Mouse (Mus musculus) NIH3T3 (cell line): ENCODE results near the gene Sav1.

Source experiments
- DNase-seq: peaks from one replicate; pipeline ENCODE4 v3.0.0-alpha.2; 2012; ENCODE audit warnings: low read depth

Gene Sav1

GRCm38 (mm10) chr12:69957378-69957777 lies 29.4 kb downstream of the Sav1 start:
- no peak for DNase-seq

GRCm38 (mm10) chr12:69947502-69947901 lies 39.3 kb downstream of the Sav1 start:
- DNase-seq = no peak

- DNase-seq = no peak
Observed at GRCm38 (mm10) chr12:69945861-69946260, 40.9 kb downstream of the Sav1 start.

GRCm38 (mm10) chr12:69941655-69942329 lies 45.0 kb downstream of the Sav1 start:
- DNase-seq = peak; percentile 46

GRCm38 (mm10) chr12:69939291-69939690 lies 47.5 kb downstream of the Sav1 start:
- DNase-seq = peak; percentile 46

- no peak for DNase-seq
Observed at GRCm38 (mm10) chr12:69937731-69938130, 49.1 kb downstream of the Sav1 start.

- no peak for DNase-seq
Observed at GRCm38 (mm10) chr12:69926716-69927115, 60.1 kb downstream of the Sav1 start.

GRCm38 (mm10) chr12:69924012-69924411 lies 62.8 kb downstream of the Sav1 start:
- DNase-seq = peak; percentile 84

GRCm38 (mm10) chr12:69923603-69924002 lies 63.2 kb downstream of the Sav1 start:
- DNase-seq = no peak

- no peak for DNase-seq
Observed at GRCm38 (mm10) chr12:69923128-69923527, 63.7 kb downstream of the Sav1 start.

GRCm38 (mm10) chr12:69922099-69922498 lies 64.7 kb downstream of the Sav1 start:
- no peak for DNase-seq

- DNase-seq = no peak
Observed at GRCm38 (mm10) chr12:69917870-69918269, 68.9 kb downstream of the Sav1 start.
